Mouse (Mus musculus): ENCODE measurements around the gene Msl3. TPM values are rescaled to one million over a fixed set of nuclear protein-coding genes. Genes with fewer than 3 reads are reported as not detected.
"Not testable (repeated sequence)": the region's sequence is repeated elsewhere in the genome, so short reads cannot be mapped to it uniquely, and the experiment has no call there.

Gene Msl3
- polyA plus RNA-seq (2015; fragmentation: Nextera tagmentation; extraction: Ambion mirVana): 19.9 and 23.0 TPM in 2 replicates

DNA sequence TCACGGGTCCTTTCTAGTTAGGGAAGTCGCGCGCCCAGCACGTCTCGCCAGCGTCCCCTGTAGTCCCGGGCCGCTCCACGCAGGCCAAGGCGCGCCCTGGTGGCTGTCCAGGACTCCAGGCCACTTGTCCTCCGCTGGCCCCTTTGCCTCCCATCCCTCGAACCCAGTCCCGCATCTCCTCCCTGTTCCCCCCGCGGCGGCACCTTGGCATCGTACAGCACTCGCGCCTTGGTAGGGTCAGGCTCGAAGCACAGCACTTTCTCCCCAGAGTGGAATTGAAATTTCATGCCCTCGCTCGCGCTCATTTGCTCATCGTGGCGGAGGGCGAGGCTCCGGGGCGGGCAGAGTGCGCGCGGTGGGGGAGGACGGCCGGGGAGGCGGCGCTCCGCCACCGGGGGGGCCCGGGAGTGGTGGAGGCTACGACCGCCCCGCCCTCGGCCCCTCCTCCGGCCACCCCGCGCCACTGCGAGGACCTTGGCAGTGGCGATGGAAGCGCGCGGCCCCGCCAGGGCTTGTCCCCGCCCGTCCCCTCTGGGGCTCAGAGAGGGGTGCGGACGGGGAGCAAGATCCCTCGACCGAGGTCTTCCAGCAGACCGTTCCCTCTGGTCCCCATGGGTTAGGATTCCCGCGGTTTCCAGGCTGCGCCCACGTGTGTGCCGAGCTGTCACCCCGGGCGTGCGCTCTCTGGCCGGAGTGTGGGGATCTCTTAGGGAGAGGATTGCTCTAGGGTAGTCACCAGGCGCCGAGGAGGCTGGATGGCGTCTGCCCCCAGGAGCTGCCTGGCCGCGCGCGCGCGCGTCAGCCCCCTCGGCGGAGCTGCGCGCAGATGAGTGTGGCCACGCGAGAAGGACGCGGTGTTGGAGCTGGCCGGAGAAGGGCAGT lies at the start of gene Msl3:
Gene Msl3, minus strand, starts transcription at position 374 of the 882 bp plus-strand sequence.
- Histone ChIP-seq H3K36me3 (no peaks in the 10 kb centered on the region; the same call in 1 of the 2 replicates), H3K4me2 (peak within 1 kb of the TSS; percentile 72), H3K4me3 (peak within 1 kb of the TSS; percentile 50), H3K4me1 (replicated peaks) (0 out of 2 replicates have a peak, but pooled peaks cover 6% of the 10 kb centered on the region), H3K27me3 (no peaks in the 10 kb centered on the region), H3K27ac (replicated peaks) (peak within 1 kb of the TSS; percentile 91), H3K9ac (peak within 1 kb of the TSS; percentile 75), H3K9me3 (no peaks in the 10 kb centered on the region)
- 16% methylated on average over 88 of the region's 88 CpGs for WGBS
- peak; percentile 93 for ATAC-seq (ENCODE audit: low read depth)

DNA sequence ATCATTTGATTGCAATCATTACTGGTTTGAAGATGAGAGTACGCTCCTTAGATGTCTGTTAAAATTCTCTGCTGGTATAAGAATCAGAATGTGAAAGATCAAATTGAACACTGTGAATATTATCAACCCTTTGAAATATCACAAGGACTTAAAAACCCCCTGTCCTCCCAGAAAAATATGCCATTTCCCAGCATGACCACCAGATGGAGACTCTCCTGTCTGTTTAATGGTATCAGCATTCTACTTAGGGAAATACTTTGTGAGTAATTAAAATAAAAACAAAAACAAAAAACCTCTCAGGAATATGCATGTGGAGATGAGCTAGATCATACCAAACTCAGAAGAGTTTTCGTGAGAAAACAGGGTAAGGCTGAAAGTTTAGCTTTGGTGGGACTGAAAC lies 44.3 kb upstream of the Msl3 start:
- H3K36me3 ChIP-seq: no peaks in the 10 kb centered on the region
- peaks cover 10% of the 10 kb centered on the region; the same call in 1 of the 2 replicates for H3K27me3 ChIP-seq
- no peak overlapping the region for H3K9ac ChIP-seq
- no peak overlapping the region for H3K4me2 ChIP-seq
- ATAC-seq (ENCODE audit: low read depth): no peak
- no peak overlapping the region for H3K27ac ChIP-seq (replicated peaks)
- WGBS: 63% methylated on average over 2 of the region's 2 CpGs
- H3K4me3 ChIP-seq: no peak overlapping the region
- no peaks in the 10 kb centered on the region for H3K9me3 ChIP-seq
- H3K4me1 ChIP-seq (replicated peaks): no peaks in the 10 kb centered on the region

DNA sequence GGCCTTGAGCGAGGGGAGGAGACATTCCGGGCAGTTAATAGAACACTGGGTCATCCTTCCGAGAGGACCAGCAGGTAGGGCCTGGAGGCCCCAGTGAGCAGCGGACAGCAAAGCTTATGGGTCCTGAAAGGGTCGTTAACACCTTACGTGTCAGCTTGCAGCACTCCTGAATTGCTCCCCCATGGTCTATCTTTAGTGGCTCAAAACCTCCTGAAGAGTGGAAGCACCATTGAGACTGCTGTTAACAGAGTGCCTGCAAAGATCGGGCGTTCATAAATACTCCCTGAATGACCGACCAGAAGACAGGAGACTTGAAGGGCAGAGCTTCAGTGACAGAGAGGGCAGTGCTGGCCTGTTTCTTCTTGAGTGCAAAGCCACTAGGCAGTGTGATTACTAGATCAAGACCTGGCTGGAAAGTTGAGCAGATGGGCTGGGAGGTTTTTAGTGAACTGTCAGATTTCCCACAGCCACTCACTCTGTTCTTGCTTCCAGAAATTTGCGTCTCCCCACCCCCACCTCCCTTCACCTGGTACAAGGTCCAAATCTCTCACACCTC lies 787 bp upstream of the Msl3 start:
- no peaks in the 10 kb centered on the region for H3K27me3 ChIP-seq
- H3K36me3 ChIP-seq: no peaks in the 10 kb centered on the region; the same call in 1 of the 2 replicates
- no peaks in the 10 kb centered on the region for H3K9me3 ChIP-seq
- peak; percentile 32 for ATAC-seq (ENCODE audit: low read depth)
- peak overlapping the region; percentile 50 for H3K4me3 ChIP-seq
- H3K4me2 ChIP-seq: peak overlapping the region; percentile 72
- 0 out of 2 replicates have a peak, but pooled peaks cover 6% of the 10 kb centered on the region for H3K4me1 ChIP-seq (replicated peaks)
- whole genome bisulfite sequencing: 27% methylated on average over 10 of the region's 10 CpGs
- H3K9ac ChIP-seq: peak overlapping the region; percentile 75
- H3K27ac ChIP-seq (replicated peaks): peak overlapping the region; percentile 91

DNA sequence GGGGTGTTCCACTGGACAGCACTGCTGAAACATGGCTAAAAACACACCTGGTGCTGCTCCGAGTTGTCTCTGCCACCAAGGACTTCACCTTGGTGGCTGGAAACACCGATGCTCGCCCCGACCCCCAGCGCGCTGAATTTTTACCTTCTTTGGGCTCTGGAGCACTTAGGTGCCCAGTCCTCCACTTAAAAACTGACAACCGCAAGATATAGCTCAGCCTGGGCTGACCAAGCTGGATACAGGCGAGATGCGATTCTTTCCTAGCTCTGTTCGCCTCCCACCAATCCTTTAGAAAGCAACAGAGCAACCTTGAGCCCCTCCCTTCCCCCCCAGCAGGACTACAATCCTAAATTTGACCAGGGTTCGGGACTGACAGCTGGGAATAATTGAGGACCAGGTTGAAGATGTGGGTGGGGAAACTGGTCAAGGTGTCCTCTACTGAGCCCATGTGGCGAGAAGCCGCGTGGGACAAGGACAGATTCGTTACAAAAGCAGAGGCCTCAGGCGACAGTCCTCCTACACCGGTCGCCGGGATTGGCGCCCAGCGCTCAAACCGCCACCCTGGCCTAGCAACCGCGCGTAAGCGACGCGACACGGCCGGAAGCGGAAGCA lies 679 bp downstream of the Msl3 start:
- H3K4me3 ChIP-seq: peak overlapping the region; percentile 50
- H3K4me2 ChIP-seq: peak overlapping the region; percentile 72
- H3K27me3 ChIP-seq: no peaks in the 10 kb centered on the region
- 0 out of 2 replicates have a peak, but pooled peaks cover 6% of the 10 kb centered on the region for H3K4me1 ChIP-seq (replicated peaks)
- H3K27ac ChIP-seq (replicated peaks): peak overlapping the region; percentile 91
- ATAC-seq (ENCODE audit: low read depth): peak; percentile 25
- H3K36me3 ChIP-seq: no peaks in the 10 kb centered on the region; the same call in 1 of the 2 replicates
- peak overlapping the region; percentile 75 for H3K9ac ChIP-seq
- WGBS: 13% methylated on average over 28 of the region's 31 CpGs
- H3K9me3 ChIP-seq: no peaks in the 10 kb centered on the region

DNA sequence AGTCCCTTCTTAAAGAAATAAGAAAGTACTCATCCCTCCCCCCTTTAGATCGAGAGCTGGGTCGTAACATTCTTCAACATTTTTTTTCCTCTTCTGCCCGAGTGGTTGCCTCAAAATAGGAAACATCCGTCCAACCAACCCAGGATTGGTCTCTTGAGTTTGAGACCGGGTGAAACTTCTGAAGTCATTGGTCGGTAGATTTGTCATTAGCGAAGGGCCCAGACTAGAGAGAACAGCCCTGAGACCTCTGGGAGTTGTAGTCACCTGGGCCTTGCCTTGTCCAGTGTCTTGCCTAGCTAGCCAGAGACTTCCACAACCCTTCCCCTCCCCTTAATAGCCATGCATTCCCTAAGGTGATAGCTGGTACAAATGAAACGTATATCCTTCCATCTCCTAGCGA lies 1.3 kb downstream of the Msl3 start:
- Histone ChIP-seq H3K9ac (peak overlapping the region; percentile 75), H3K4me3 (peak overlapping the region; percentile 50), H3K4me1 (replicated peaks) (0 out of 2 replicates have a peak, but pooled peaks cover 6% of the 10 kb centered on the region), H3K27me3 (no peaks in the 10 kb centered on the region), H3K9me3 (no peaks in the 10 kb centered on the region), H3K36me3 (no peaks in the 10 kb centered on the region; the same call in 1 of the 2 replicates), H3K4me2 (peak overlapping the region; percentile 72), H3K27ac (replicated peaks) (peak overlapping the region; percentile 91; the same call in 1 of the 2 replicates)
- peak; percentile 36; the same call in 1 of the 2 replicates for ATAC-seq (ENCODE audit: low read depth)
- 26% methylated on average over 9 of the region's 9 CpGs for WGBS

DNA sequence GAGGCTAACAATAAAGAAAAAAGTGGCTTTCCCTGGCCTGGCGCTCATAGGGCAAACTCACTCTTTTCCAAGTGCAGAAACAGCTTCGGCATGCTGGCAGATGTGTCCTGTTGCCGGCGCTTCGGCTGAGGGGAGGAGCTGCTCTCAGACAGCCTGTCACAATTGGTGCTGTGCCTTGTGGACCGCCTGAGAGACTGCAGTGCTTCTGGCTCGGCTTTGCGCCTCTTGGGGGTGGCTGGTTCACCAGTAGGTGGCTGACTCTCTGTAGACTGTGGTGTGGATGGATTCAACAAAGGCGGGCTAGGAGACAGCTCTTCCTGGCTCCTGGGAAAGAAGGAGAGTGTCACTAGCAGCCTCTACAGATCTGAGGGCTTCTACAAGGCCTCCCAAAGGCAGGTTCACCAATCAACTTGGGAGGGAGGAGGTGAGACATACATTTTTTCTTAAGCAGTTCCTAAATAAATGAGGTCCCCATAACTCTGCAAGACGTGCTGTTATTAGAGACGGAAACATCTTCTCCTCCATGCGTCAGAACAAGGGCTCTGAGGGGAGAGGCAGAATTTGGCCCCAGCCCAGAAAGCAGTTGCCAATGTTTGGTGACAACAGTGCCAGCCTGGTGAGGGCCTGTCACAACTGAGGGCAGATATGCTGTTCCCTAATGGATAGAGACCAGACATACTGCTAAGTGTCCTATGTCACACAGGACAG lies 9.6 kb downstream of the Msl3 start:
- ATAC-seq (ENCODE audit: low read depth): no peak
- Histone ChIP-seq H3K9ac (no peak overlapping the region), H3K27ac (replicated peaks) (no peak overlapping the region), H3K4me3 (no peak overlapping the region), H3K36me3 (no peaks in the 10 kb centered on the region), H3K4me2 (no peak overlapping the region), H3K9me3 (no peaks in the 10 kb centered on the region), H3K4me1 (replicated peaks) (no peaks in the 10 kb centered on the region), H3K27me3 (0 out of 2 replicates have a peak, but pooled peaks cover 5% of the 10 kb centered on the region)
- 80% methylated on average over 12 of the region's 12 CpGs for WGBS

DNA sequence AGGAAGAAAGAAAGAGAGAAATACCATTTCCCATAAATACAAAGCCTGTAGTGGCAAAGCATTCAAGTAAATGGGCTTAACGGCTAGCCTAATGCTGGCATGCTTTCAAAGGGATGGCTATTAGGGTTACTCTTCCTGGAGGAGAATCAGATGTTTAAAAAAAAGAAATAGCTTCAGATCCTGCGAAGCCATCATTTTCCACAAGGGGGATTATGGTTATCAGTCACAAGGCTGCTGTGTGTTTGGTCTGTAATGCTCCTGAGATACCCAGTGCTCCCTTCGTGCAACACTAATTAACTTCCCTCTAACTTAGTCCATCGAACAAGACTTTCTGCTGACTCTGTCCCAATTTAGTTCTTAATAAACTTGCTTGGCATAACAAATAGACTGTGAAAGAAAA lies 13.5 kb downstream of the Msl3 start:
- Histone ChIP-seq H3K4me1 (replicated peaks) (no peaks in the 10 kb centered on the region), H3K27ac (replicated peaks) (no peak overlapping the region), H3K9me3 (no peaks in the 10 kb centered on the region), H3K4me2 (no peak overlapping the region), H3K9ac (no peak overlapping the region), H3K27me3 (peaks cover 5% of the 10 kb centered on the region; the same call in 1 of the 2 replicates), H3K36me3 (peaks cover 8% of the 10 kb centered on the region; the same call in 1 of the 2 replicates), H3K4me3 (no peak overlapping the region)
- 77% methylated on average over 4 of the region's 4 CpGs for WGBS
- ATAC-seq (ENCODE audit: low read depth): no peak

DNA sequence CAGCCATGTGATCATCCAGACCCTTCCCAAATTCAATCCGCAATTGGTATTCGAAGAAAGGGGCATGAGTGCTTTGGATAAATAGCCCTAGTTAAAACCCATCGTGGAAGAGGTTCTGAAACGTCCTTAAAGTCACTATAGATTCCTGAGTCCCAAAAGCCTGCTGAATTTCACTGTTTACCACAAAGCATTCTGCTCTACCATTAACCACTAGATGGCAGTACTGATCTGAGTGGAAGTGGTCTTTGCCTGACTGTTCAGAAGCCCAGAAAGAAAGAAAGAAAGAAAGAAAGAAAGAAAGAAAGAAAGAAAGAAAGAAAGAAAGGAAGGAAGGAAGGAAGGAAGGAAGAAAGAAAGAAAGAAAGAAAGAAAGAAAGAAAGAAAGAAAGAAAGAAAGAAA lies 13.9 kb downstream of the Msl3 start:
- not testable (repeated sequence) for H3K36me3 ChIP-seq; H3K9ac ChIP-seq; H3K4me3 ChIP-seq; H3K9me3 ChIP-seq; H3K27ac ChIP-seq (replicated peaks); H3K4me1 ChIP-seq (replicated peaks); H3K27me3 ChIP-seq; H3K4me2 ChIP-seq; ATAC-seq (ENCODE audit: low read depth)
- WGBS: 60% methylated on average over 4 of the region's 4 CpGs

DNA sequence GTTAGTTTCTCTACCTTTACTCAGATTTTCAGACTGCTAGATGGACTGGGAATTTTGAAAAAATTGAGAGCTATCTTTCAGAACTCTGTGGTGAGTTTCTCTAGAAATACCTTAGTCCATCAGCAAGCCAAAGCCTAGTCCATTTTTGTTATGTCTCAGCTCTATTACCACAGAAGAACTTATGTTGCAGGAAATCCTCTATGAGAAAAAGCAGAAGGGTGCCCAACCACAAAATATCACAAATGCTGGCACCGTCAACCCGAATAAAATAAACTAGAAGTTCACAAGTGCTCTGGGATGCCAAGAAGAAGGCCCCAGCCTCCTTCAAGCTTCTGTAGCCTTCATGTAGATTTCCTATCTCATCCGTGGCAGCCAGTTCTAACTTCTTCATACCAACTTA lies 14.4 kb downstream of the Msl3 start:
- Histone ChIP-seq H3K4me1 (replicated peaks) (no peaks in the 10 kb centered on the region), H3K9me3 (no peaks in the 10 kb centered on the region)
- 89% methylated on average over 3 of the region's 3 CpGs for WGBS

DNA sequence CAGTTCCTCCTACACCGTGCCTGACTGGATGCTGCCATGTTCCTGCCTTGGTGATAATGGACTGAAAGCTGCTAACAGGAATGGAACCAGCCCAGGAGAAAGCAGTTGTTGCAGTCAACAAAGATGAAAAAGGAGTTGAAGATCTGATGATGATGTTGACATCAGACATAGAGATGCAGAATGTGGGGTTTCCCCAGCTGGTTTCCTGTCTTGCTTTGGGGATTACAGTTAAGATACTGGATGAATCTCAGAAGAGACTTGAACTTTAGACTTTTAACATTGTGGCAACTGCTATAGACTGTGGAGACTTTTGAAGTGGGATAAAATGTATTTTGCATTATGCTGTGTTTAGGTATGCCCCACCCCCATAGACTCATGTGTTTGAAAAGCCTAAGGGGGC lies 15.9 kb downstream of the Msl3 start:
- Histone ChIP-seq H3K27ac (replicated peaks) (no peak overlapping the region), H3K9ac (no peak overlapping the region), H3K4me1 (replicated peaks) (no peaks in the 10 kb centered on the region), H3K4me2 (no peak overlapping the region), H3K4me3 (no peak overlapping the region), H3K36me3 (peaks cover 8% of the 10 kb centered on the region; the same call in 1 of the 2 replicates), H3K27me3 (peaks cover 6% of the 10 kb centered on the region), H3K9me3 (no peaks in the 10 kb centered on the region)
- no peak for ATAC-seq (ENCODE audit: low read depth)
- WGBS: 81% methylated on average over 1 of the region's 1 CpGs

More for the DNA sequence above, 14.4 kb downstream of the Msl3 start:
- Histone ChIP-seq H3K4me3 (no peak overlapping the region), H3K27ac (replicated peaks) (no peak overlapping the region), H3K4me2 (no peak overlapping the region), H3K9ac (no peak overlapping the region), H3K36me3 (peaks cover 8% of the 10 kb centered on the region; the same call in 1 of the 2 replicates), H3K27me3 (peaks cover 5% of the 10 kb centered on the region; the same call in 1 of the 2 replicates)
- ATAC-seq (ENCODE audit: low read depth): no peak

DNA sequence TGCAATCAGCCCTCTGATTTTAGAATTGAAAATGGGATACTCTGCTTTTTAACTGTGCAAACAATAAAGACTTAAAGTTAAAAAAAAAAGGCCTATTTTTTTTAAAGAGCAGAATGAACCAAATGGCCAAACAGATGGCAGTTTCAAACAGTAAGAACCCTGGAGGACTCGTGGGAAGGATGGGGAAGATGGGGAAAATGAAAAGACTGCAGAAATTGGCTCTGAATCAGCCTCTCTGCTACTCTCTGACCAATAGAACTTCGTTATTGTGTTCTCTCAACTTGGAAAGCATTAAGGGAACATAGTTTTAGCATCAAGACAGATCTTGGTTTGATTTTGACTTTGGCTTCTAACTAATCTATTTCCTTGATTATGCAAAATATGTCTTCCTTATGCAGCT lies 24.4 kb downstream of the Msl3 start:
- 73% methylated on average over 2 of the region's 2 CpGs for WGBS
- Histone ChIP-seq H3K27ac (replicated peaks) (no peak overlapping the region), H3K36me3 (peaks cover 6% of the 10 kb centered on the region; the same call in 1 of the 2 replicates), H3K9ac (no peak overlapping the region), H3K27me3 (peaks cover 27% of the 10 kb centered on the region), H3K4me1 (replicated peaks) (no peaks in the 10 kb centered on the region), H3K4me2 (no peak overlapping the region), H3K9me3 (no peaks in the 10 kb centered on the region), H3K4me3 (no peak overlapping the region)
- no peak for ATAC-seq (ENCODE audit: low read depth)

Data from neural tube, embryonic 13.5 days (tissue).